Mouse (Mus musculus): ENCODE results near the gene Rere. TPM values are rescaled to one million over a fixed set of nuclear protein-coding genes. Genes with fewer than 3 reads are reported as not detected.
"Not testable (repeated sequence)": the region's sequence is repeated elsewhere in the genome, so short reads cannot be mapped to it uniquely, and the experiment has no call there.

The Rere gene
- polyA plus RNA-seq, 1 experiment from 2014 or later, result 13.6 TPM

DNA sequence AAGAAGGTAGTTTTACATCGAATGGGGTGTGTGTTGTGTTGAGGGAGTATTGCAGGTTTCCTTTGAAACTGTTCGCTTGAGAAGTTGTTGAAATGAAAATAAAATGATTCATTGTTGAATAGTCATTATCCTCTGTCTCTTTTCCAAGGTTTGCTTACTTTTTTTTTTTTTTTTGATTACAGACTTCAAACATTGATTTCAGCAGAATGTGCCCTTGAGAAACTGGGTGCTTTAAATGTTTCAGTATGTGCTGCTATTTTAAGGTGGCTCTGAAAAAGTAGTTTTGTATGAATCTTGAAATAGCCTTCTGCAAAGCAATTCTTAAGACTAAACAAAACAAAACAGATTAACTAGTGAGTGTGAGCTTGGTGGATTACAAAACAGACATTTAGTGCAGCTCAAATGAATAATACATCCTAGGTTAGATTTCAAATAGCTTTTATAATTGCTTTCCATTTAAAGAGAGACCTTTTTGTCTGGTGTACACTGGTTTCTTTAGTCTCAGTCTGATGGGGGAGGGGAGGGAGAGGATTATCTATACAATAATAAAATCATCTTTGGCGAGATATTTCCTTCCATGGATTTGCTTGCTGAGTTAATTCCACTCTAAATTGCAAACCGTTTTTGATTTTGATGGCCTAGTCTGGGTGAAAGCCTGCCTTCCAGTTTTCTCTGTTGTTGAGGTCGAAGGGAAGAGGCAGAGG is 1.3 kb downstream of the Rere start:
- no peak for DNase-seq (ENCODE audit: low spot score)

GRCm38 (mm10) chr4:150283335-150283638 is 1.8 kb downstream of the Rere start:
- DNase-seq (ENCODE audit: low spot score), result no peak

- no peak for DNase-seq (ENCODE audit: low spot score)
Measured at GRCm38 (mm10) chr4:150283993-150284392, 2.5 kb downstream of the Rere start.

- DNase-seq (ENCODE audit: low spot score), result no peak
Measured at GRCm38 (mm10) chr4:150286980-150287379, 5.5 kb downstream of the Rere start.

- not testable (repeated sequence) for DNase-seq (ENCODE audit: low spot score)
Measured at GRCm38 (mm10) chr4:150287463-150287862, 6.0 kb downstream of the Rere start.

DNA sequence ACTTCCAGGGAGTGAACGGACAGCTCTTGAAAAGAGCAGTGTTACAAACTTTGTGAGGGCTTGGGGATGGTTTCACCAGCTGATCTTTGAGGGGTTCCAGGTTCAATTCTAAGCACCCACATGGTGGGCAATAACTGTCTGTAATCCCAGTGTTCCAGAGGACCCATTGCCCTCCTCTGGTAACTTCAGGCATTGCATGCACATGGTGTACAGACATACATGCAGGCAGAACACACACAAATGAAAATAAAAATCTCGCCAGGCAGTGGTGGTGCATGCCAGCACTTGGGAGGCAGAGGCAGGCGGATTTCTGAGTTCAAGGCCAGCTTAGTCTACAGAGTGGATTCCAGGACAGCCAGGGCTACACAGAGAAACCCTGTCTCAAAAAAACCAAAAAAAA is 10.5 kb downstream of the Rere start:
- DNase-seq (ENCODE audit: low spot score), result no peak

DNA sequence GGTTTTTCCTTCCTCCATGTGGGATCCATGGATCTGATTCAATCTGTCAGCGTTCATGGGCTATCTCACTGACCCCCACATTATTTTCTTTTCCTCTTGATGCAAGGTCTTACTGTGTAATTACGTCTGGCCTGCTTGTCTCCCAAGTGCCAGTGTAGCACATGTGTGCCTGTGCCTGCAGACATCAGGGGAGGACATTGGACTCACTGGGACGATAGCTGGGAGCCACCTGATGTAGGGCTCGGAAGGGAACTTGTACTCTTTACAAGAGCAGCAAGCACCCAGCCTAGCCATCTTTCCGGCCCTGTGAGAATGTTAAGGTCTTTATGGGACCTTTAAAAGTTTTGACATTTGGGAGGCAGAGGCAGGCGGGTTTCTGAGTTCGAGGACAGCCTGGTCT is 13.4 kb downstream of the Rere start:
- DNase-seq (ENCODE audit: low spot score), result no peak

DNA sequence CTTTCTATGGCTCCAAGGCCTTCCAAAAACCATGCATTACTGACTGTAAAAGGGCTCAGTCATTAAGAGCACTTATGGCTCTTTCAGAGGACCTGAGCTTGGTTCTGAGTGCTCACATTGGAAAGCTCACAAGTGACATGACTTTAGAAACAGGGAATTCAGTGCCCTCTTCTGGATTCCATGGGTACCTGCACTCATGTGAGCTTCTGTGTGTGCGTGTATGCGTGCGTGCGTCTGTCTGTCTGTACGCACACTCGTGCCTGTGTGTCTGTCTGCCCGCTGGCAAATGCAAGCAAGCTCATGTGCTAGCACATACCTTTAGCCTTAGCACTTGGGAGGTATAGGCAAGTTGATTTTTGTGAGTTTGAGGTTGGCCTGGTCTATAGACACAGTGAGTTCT is 14.5 kb downstream of the Rere start:
- no peak for DNase-seq (ENCODE audit: low spot score)

- no peak for DNase-seq (ENCODE audit: low spot score)
Measured at GRCm38 (mm10) chr4:150302726-150303125, 21.3 kb downstream of the Rere start.

DNA sequence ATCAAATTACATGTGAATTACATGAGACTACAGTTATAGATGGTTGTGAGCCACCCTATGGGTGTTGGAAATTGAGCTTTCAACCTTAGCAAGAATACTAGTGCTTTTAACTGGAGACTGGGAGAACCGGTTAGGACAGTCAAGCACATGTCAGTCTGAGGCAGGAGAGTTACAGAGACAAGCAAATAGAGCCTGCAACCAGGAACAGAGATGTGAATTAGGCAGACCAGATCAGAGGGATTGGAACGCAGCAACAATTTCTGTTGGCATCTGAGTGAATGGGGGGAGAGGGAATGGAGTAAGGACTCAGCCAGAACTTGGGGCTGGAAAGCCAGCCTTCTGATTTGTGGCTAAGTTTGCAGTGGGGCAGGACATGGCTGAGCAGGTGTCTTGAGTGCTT is 25.3 kb downstream of the Rere start:
- DNase-seq (ENCODE audit: low spot score), result no peak

- DNase-seq (ENCODE audit: low spot score), result no peak
Measured at GRCm38 (mm10) chr4:150307226-150307625, 25.8 kb downstream of the Rere start.

DNA sequence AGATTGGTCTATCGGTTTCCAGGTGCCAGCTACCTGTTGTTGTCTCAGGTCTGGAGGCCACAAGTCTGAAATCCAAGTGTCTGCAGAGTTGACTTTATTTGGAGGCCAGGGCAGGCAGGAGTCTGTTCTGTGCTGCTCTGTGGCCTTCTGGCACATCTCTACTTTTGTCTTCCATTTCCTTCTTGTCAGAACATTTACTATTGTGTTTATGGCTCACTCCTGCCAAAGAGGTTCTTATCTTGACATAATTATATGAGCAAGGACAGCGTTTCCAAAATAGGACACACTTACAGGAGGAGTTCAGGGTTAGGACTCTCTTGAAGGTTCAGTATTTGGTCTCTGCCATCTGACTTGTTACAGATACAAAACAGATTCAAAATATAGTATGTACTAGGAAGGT is 30.0 kb downstream of the Rere start:
- no peak for DNase-seq (ENCODE audit: low spot score)

- DNase-seq (ENCODE audit: low spot score), result no peak
Measured at GRCm38 (mm10) chr4:150312646-150313045, 31.2 kb downstream of the Rere start.

GRCm38 (mm10) chr4:150315301-150315700 is 33.9 kb downstream of the Rere start:
- DNase-seq (ENCODE audit: low spot score), result no peak

DNA sequence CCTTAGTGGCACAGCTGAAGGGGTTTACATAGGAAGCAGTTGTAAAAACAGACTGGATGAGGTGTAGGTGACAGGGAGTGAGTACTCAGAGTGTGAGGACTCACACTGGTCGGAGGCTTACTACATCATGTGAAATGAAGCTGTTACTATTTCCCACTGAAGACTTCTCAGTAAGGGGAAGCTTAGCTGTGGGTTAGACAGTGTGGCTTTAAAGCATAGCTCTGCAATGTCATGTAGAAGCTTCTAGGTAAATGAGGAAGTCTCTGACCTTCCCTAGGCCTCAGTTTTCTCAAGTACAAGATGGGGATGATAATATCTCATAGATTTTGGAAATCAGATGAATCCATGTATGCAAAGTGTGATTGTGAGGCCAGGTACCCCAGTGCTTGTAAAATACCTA is 35.1 kb downstream of the Rere start:
- DNase-seq (ENCODE audit: low spot score), result no peak

- DNase-seq (ENCODE audit: low spot score), result no peak
Measured at GRCm38 (mm10) chr4:150325046-150325801, 43.8 kb downstream of the Rere start.

GRCm38 (mm10) chr4:150326005-150326404 is 44.6 kb downstream of the Rere start:
- no peak for DNase-seq (ENCODE audit: low spot score)

DNA sequence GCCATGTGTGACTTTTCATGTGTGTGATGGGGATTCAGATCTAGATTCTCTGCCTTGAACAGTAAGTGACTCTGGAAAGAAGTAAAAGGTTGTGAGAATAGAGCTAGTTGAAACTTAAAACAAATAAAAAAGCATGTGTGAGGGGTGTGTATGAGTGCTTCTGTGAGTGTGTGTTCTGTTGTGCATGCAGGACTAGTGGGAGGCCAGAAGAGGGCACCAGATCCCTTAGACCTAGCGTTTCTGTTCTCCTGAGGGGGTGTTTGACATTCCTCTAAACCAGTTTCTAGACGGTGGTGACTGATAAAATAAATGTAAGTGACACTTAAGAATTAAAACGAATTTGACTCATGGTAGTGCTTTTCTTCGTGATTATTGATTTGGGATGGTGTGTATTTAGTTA is 46.0 kb downstream of the Rere start:
- no peak for DNase-seq (ENCODE audit: low spot score)

- no peak for DNase-seq (ENCODE audit: low spot score)
Measured at GRCm38 (mm10) chr4:150333927-150334682, 52.7 kb downstream of the Rere start.

DNA sequence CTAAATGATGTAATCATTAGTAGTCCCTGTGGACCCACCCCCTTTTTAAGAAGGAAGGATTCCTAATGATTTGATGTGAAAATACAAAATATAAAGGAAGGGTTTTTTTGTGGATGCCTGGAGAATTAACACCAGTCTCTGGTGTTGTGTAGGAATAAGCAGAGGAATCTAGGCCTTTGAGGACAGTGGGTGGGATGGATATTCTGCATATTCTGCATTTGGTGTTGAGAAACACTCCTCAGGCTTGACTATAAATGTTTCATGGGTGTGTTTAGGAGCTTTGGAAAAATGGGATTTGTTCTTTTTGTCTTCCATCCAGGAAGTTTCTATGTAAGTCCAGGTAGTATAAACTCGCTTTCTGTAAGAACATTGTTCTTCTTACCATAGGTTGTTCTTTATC is 55.8 kb downstream of the Rere start:
- DNase-seq (ENCODE audit: low spot score), result no peak

- DNase-seq (ENCODE audit: low spot score), result peak; percentile 52
Measured at GRCm38 (mm10) chr4:150338906-150339650, 57.6 kb downstream of the Rere start.

Measured in thymus, postnatal 0 days (tissue).